Mouse (Mus musculus): ENCODE measurements at regions not wholly inside any gene's neighbourhood (a gene's known extent, or its start where the extent isn't known, plus 50 kb on each side); places are given as distances from the start of the nearest gene placed in this dataset.

DNA sequence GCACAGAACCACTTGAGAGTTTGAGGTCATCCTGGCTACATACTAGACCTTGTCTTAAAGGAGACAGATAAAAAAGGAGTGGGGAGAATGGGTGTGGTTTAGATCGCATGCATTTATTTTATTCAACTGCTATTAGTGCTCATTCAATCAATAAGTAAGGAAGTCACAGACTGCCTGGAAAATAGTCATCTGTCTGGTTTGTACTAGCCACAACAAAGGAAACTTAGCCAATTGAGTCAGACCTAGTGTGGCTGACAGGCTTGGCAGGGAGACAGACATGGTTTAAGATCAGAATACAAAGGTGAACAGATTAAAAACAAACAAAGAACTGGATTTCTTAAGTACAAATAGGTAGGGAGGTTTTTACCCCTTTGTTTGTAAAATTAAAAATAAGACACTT, 68.3 kb upstream of the Marcks start:
- no peak for DNase-seq

DNA sequence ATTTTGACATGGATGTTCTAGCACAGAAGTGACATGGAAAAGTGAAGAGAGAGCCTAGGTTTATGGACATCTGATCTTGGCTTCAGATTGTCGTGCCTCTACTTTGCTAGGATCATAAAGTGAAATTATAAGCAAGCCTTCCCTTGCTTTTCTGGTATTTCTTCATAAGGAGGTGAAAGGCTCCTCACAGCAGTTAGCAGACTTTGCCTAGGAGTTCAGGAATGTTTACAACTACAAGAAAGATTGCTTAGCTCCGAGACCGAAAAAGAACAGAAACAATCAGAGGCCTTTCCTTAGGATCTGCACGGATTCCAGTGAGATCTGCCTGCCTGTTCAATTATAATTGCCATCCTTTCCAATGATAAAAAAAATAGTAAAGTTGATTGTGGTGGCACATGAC, 67.8 kb upstream of the Marcks start:
- no peak for DNase-seq

DNA sequence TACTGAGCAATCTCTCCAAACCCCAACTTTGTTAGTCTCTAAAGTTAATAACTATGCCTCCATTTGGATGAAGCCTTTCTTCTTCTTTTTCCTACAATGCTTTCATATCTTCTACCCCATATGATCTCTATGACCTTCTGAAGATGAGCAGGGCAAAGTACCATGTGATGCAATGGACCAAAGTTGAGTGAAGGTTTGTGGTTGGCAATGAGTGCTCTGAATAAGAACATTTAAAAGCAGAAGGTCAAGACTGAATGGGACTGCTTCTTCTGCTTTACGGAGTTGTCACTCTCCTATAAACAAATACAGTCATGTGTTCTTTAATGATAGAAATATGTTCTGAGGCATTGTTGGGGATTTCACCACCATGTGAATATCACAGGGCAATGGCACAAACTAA, 65.0 kb upstream of the Marcks start:
- DNase-seq = no peak

DNA sequence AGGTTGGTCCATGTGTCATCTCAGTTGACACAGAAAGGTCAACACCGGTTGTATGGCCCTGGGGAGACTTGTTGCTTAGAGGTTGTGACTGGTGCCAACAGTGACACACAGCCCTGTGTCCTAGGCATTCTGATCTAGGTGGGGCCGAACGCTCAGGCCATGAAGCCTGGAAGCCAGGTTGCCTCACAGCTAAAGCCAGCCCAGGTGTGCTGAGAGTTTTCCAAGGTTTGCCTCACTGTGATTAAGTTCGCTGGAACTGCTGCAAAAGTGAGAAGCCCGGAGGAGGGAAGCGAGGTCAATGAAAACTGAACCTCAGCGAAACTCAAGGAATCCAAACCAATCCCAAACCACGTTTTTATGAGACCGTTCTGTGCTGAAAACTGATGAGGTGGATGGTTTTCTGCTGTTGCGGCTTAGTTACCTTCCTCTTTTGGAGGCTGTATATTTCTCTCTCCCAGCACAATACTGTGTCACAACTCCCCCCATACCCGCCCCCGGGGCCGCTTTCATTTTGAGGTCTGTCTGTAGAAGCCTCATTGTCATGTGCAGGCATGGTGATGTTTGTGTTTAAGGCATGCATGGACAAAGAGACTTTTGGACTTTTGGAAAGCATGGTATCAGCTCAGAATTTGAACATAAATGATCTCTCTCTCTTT, 56.2 kb upstream of the Marcks start:
- no peak for DNase-seq

DNA sequence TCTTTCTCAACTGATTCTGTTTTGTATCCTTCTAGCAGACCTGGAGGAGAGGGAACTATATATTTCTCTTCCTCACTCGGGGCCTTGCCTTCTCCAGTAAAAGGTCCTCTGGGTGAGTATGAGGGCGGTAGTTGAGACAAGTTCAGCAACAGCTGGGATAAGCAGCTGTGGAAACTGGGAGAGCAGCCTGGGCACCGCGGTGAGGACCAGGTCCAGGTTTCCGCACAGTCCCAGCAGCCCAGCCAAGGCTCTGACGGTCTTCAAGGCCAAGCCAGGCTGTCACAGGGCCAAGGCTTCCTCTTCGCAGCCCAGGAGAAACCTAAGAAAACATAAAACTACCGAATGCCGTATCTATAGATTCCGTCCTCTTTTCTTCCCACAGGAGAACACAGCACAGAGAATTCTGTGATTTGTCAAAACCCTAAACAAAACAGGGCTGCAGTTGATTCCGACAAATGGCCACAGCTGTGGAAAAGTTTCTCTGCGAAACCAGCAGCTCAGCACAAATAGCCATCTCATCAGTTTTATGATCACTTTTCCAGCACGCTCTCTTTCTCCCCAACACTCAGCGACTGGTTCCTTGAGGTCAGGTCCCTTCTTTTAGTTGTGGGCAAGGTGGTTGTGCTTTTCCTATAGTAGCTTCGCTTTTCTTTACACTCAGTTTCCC, 55.5 kb upstream of the Marcks start:
- DNase-seq = no peak

DNA sequence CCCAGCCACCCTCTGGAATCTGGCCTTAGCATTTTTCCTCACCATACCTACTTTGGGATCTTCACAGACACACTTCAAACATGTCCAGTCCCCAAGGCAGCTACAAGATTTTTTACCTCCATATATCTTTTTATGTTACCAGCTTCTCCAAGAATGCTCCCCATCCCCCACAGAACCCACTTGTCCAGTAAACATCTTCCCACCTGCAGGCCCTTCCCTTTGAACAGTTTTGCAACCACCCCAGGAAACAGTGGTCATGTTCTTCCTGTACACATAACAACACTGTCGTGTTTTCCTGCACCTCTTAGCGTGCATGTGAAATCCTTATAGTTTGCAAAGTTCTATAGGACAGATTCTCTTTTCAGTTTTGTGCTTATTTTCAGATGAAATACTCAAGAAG, 53.9 kb upstream of the Marcks start:
- no peak for DNase-seq

DNA sequence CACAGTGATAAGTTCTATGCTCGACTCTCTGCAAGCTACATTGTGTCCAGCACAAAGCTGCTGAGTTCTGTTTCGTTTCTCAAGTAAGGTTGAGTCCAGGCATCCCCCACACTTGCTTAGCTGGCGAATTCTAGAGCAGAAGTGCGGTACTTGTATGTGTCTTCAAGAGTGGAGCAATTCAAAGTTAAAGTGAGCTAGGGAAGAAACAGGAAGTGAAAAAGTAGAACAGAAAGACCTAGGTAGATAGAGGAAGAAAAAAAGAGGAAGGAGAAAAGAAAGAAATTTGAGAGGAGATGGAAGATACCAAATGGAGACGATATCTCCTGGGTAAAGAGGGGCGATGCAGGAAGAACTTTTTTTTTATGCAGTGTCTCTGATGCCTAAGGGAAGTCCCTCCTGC, 51.4 kb upstream of the Marcks start:
- no peak for DNase-seq

All from cerebellum, adult 11 months (tissue).